Mouse (Mus musculus) right cerebral cortex, adult 2 months (tissue): Measurements from ENCODE around the gene Med18.
A peak's percentile ranks its signal among the peaks of the same experiment; 100 is the strongest.
"Not testable (repeated sequence)": the region's sequence is repeated elsewhere in the genome, so short reads cannot be mapped to it uniquely, and the experiment has no call there.

Experiments used
- DNase-seq, 2 experiments: peaks; one replicate each; pipeline ENCODE4 v3.0.0; 2021 to 2022; ENCODE audit warnings: low spot score in 2 of 2

Med18 gene

DNA sequence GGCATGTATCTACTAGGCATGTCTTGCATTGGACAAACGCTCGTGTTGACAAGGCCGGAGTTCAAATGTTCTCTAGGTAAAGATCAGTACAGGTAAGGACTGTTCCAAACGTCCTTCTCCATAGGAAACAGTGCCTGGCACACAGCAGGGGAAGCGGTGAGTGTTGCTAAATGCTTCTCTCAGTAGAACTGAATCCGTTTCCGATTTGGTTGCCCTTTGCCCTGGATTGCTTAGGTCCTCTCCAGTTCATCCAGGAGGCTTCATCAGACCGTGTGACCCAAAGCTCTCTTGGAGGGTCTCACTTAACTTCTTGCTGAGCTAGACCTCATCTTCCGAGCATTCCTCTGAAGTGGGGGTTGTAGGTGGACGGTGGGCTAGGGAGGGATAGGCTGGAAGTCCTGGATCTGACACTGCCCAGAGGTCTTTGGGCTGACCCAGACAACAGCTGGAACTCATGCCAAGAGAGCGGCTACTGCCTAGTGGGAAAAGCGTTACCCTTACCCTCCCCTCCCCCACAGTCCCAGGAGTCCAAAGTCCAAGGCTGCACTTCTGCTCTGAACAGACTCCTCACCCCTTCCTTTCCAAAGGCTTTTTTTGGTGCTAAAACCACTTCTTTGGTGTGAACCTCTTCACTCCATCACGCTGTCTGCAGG is 19.4 kb upstream of the Med18 start:
- DNase-seq = no peak

GRCm38 (mm10) chr4:132482104-132482503 is 18.4 kb upstream of the Med18 start:
- DNase-seq = not testable (repeated sequence)

DNA sequence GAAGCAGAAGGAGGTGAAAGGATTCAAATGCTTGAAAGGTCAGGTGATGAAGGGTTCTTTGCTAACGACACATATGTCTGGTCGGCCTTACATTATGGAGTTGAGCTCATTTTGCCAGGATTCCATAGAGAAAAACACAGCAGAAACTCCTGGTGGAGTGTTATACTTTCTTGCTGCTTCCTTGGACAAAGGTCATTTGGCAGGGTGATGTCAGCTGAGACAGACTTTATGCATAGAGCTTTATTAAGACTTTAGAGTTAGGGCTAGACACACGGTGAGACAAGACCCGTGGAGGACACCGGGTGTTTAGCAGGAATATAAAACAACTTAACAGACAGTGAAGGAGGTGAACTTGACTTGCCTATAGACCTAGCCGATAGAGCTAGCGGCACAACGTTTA is 14.1 kb upstream of the Med18 start:
- no peak for DNase-seq

DNA sequence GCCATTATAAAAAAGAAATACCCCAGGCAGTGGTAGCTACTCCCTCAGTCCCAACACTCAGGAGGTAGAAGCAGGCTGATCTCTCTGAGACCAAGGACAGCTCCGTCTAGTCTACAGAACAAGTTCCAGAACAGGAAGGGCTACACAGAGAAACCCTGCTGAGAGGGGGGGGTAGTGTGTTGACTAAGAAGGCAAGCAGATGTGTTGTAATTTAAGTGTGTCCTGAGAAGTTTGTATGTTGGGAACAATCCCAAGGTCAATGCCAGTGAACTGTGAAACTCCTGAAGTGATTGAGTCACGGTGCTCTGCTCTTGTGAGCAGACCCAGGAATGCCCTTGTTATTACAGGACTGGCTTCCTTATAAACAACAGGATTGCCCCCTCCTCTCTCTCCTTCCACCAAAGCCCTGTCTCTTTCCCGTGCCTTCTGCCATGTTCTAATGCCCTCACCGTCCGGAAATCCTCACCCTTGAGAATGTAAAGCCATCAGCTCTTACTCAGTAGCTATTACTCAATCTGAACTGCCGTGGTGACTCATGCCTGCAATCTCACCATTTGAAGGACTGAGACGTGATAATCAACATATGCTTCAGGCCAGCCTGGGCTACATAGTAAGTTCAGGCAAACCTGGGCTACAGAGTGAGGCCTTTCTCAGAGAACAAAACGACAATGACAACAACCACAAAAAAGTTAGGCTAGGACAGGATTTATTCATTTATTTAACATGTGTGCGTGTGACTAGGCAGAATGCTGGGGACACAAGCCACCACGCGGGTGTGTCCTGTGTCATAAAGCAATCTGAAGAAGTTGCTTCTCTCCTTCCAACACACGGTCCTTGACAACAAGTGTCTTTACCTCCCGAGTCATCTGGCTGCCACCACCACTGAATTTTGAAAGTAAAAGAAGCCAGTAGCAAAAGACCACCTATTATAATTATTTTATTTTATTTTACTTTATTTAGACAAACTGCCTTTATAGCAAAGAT is 12.5 kb upstream of the Med18 start:
- DNase-seq = no peak

DNA sequence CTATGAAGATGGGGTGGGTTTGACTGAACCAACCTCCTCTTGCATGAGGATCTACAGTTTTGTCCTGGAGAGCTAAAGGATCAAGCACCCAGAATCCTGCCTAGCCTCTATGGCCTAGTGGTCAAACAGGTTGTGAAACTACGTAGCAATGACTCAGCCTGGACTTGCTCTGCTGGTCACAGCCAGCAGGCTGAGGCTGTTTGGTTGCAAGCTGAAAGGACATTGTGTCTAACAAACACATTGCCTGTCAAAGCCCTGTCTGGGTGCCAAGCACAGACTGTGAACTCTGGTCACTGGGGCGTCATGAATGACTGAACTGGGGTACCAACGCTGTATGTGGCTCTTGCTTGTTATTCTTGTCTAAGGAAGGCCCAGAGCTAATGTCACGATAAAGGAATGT is 10.9 kb upstream of the Med18 start:
- DNase-seq = no peak

DNA sequence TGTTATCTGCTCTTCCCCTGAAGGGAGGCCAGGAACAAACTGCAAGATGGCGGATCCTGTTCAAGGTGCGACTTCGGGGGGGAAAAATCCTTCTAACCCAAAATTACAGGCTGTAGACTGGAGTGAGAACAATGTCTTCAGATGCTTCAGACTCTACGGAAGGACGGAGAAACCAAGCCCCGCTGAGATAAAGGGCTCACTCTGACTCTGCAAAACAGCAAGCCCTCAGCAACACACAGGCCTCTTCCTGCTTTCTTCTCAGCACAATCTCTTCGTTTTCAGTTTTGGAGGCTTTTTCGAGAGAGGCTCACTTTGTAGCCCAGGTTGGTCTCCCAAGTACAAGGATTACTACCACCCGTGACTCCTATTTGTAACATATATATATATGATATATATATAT is 9.7 kb upstream of the Med18 start:
- DNase-seq = no peak

- no peak for DNase-seq
Observed at GRCm38 (mm10) chr4:132469873-132470272, 6.2 kb upstream of the Med18 start.

DNA sequence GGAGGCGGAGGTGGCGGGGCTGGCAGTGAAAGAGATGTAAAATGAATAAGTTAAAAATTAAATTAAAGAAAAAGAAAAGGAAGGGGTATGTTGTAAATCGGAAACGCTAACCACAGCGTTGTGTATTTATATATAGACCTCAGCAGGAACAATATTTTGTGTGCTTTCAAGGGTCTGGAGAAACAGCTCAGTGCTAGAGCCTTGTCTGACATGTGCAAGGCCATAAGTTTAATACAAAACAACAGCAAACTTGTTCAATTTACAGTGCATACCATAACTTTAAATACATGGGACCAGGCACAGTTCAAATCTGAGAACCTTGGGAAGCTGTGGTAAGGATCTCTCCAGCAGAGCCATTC is 513 bp upstream of the Med18 start:
- DNase-seq = peak in 1 of 2 experiments; percentile 2

DNA sequence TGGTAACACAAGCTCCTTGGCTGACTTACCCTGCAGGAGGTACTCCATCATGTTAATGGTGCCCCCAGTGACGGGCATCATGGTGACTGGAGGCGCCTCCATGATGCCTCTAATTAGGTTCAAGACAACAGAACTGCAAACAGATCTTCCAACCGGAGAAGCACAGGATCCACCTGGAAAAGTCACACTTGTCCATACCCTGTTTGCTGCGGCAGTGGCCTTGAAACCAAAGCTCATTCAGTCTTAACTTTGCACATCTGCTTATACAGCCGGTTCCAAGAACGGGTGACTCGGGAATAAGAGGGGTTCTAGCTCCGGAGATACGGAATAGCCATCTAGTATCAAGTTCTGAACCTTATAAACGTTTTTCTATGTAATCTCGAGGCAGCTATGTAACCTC is 885 bp downstream of the Med18 start:
- peak in 1 of 2 experiments; percentile 4 for DNase-seq

- DNase-seq = no peak
Observed at GRCm38 (mm10) chr4:132460225-132460624, 3.5 kb downstream of the Med18 start.

DNA sequence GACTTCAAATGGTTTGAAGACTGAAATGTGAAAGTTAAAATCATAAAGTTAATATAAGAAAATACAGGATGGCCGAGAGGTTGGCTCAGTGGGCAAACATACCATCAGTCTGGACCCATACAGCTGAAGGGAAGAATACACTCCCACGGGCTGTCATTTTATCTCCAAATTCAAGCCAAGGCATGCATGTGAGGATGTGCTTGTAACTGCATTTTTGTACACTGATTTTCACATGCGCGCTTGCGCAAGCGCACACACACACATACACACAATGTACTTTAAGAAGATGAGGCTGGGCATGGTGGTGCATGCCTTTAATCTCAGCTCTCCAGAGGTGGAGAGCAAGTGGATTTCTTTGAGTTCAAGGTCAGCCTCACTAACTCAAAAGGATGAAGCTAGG is 8.2 kb downstream of the Med18 start:
- no peak for DNase-seq

DNA sequence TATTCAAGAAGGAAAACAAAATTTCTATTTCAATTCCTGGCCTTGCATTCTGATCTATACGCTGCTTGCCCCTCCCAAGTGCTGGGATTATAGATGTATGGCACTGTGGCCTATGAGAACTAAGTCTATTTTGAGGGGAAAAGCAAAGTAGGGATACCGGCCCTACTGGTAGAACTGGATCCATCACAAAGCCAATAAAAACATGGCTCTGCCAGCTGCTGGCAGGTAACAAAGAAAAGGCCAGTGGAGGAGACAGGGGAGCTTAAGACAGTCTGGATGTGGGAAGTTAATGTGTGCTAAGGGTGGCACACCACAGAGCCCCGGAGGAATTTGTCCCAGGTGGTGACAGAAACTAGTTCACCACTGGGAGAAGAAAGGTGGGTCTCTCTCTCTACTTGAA is 8.6 kb downstream of the Med18 start:
- no peak for DNase-seq

- DNase-seq = no peak
Observed at GRCm38 (mm10) chr4:132454216-132454615, 9.5 kb downstream of the Med18 start.

DNA sequence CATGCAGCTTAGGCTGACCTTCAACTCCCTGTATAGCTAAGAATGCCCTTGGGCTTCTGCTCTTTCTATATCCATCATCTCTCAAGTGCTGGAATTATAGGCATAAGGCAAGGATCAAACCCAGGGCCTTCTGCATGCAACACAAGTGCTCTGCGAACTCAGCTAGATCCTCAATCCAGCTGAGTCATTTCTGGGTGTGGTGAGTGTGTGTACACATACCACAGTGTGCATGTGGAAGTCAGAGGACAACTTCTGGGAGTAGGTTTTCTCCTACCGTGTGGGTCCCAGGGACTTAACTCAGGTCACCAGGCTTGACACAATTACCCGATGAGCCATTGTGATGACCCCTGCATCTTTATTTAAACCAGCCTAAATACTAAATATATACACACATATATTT is 13.9 kb downstream of the Med18 start:
- DNase-seq = no peak

DNA sequence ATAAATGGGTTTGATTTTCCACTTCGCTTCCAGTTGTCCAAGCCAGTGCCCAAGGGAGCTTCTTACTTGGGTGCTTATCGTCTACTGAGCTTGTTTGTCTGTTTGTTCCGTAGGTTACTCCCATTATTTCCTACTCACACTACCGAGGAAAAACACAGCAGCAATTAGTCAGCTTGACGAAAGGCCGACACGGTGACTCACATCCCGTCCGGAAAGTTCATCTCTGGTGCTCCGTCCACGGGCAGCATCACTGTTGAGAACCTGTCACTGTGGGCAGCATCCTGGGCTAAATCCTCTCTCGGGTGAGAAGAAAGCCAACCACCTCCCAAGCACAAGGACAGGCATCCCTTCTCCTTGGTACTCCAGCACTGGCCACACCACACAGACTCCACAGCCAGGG is 17.6 kb downstream of the Med18 start:
- DNase-seq = no peak

DNA sequence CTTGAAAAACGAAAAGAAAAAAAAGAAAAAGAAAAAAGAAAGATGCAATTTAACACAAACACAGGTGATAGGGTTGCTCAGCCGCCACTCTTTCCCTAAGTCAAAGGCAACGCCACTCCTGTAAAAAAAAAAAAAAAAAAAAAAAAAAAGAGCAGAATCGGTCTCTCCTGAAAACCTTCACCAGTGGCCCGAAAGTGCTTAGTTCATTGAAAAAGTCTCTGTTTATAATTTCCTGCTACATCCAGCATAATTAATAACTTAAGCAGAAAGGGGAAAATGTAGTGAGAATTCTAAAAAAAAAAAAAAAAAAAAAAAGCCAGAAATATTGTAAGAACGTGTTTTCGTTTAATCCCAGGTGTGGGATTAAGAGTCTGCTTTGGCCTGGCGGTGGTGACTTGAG is 19.2 kb downstream of the Med18 start:
- no peak for DNase-seq

GRCm38 (mm10) chr4:132437857-132438256 is 25.9 kb downstream of the Med18 start:
- DNase-seq = no peak

- DNase-seq = no peak
Observed at GRCm38 (mm10) chr4:132432717-132433372, 30.9 kb downstream of the Med18 start.

DNA sequence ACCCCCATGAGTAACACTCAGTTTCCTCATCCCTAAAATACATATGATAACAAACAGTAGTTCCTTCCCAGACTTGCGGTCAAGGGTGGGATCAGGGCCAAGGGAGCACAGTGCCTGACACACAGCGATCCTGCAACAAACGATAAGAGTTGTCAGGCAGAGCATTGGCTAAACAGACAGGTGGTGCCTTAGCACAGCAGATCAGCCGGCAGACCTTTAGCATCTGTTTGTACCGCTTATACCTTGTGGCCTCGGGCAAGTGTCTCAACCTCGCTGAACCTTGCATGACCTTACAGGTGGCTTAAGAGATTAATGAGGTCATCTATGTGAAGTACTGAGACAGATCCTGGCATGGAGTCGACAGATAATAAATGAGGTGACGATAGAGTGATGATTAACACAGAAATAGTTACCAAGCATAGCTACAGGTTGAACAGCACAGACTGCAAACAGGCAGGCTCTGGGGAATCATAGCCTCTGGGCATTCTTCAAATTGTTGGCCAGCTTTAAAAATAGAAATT is 35.6 kb downstream of the Med18 start:
- DNase-seq = no peak

DNA sequence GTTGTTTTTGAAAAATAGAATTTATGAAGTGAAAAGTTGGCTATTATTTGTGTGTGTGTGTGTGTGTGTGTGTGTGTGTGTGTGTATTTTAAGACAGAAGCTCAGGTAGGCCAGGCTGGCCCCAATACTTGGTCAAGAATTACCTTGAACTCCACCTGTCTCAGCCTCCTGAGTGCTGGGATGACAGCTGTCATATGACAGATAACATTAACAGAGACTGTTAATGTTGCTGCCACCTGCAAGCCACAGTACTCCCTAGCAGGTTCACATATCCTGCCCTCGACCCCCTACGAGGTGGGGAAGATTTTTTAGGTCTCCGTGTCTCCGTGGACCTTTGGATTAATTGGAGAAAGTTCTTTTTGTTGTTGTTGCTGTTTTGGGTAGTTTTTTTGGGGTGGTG is 36.2 kb downstream of the Med18 start:
- DNase-seq = no peak

DNA sequence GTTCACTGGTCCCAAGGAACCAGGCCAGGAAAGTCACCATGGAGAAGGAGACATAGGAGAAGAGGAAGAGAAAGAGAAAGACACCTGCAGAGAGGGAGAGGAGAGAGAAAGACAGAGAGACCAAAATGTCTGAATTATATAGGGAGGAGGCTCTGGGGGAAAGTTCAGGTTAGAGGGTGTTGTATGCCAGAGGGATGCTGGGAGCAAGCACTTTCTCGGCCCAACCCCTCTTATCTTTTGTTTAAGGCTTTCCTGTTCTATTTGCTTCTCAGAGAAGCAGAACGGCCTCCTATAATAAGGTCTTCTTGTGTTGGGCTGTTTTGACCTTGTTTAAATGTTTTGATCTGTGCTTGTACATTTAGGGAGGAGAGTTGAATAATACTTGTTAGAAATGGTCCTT is 37.7 kb downstream of the Med18 start:
- DNase-seq = no peak

DNA sequence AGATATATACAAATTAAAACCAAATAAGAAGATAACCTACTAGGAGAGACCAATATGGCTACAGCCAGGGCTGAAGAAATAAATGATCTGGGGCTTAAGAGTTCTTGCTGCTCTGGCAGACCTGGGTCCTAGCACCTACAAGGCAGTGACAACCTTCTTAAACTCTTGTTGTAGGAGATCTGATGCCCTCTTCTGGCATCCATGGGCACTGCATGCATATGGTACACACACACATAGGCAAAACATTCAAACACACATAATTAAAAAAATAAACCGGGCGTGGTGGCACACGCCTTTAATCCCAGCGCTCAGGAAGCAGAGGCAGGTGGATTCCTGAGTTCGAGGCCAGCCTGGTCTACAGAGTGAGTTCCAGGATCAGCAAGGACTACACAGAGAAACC is 39.0 kb downstream of the Med18 start:
- no peak for DNase-seq
